Mouse (Mus musculus): ENCODE data around the gene Atcay. TPM values are rescaled to one million over a fixed set of nuclear protein-coding genes. Genes with fewer than 3 reads are reported as not detected.
"Not testable (repeated sequence)": the region's sequence is repeated elsewhere in the genome, so short reads cannot be mapped to it uniquely, and the experiment has no call there.

Gene Atcay
- polyA plus RNA-seq, 1 experiment from 2014 or later, result 0.08 TPM

GRCm38 (mm10) chr10:81238618-81239017 is 8.0 kb upstream of the Atcay start:
- H3K9me3 ChIP-seq (replicated peaks), result no peaks in the 10 kb centered on the region
- no peak overlapping the region for H3K4me3 ChIP-seq (replicated peaks)
- H3K4me2 ChIP-seq, result no peak overlapping the region
- H3K36me3 ChIP-seq, result no peaks in the 10 kb centered on the region
- H3K27me3 ChIP-seq, result peaks cover 74% of the 10 kb centered on the region
- 71% methylated on average over 2 of the region's 2 CpGs for WGBS (ENCODE audit: insufficient replicate concordance)
- ATAC-seq (ENCODE audit: low read depth), result no peak
- no peak overlapping the region for H3K27ac ChIP-seq
- no peak for DNase-seq
- H3K4me1 ChIP-seq (replicated peaks), result peaks cover 14% of the 10 kb centered on the region
- H3K9ac ChIP-seq, result no peak overlapping the region

- H3K4me3 ChIP-seq (replicated peaks), result no peak overlapping the region
- no peak for DNase-seq
- no peaks in the 10 kb centered on the region for H3K36me3 ChIP-seq
- H3K27me3 ChIP-seq, result peaks cover 66% of the 10 kb centered on the region
- H3K4me2 ChIP-seq, result no peak overlapping the region
- no peak overlapping the region for H3K9ac ChIP-seq
- peaks cover 26% of the 10 kb centered on the region for H3K4me1 ChIP-seq (replicated peaks)
- no peak overlapping the region for H3K27ac ChIP-seq
- ATAC-seq (ENCODE audit: low read depth), result no peak
- no peaks in the 10 kb centered on the region for H3K9me3 ChIP-seq (replicated peaks)
- 71% methylated on average over 12 of the region's 12 CpGs for WGBS (ENCODE audit: insufficient replicate concordance)
Measured at GRCm38 (mm10) chr10:81236471-81237268, 6.0 kb upstream of the Atcay start.

- Histone ChIP-seq H3K27me3 (peaks cover 66% of the 10 kb centered on the region), H3K4me2 (peak overlapping the region; percentile 76; the same call in 1 of the 2 replicates), H3K4me1 (replicated peaks) (peaks cover 31% of the 10 kb centered on the region), H3K27ac (no peak overlapping the region), H3K9ac (no peak overlapping the region), H3K36me3 (no peaks in the 10 kb centered on the region), H3K9me3 (replicated peaks) (no peaks in the 10 kb centered on the region), H3K4me3 (replicated peaks) (no peak overlapping the region)
- no peak for ATAC-seq (ENCODE audit: low read depth)
- 68% methylated on average over 6 of the region's 6 CpGs for WGBS (ENCODE audit: insufficient replicate concordance)
- DNase-seq, result no peak
Measured at GRCm38 (mm10) chr10:81234206-81234605, 3.6 kb upstream of the Atcay start.

- peak overlapping the region; percentile 76 for H3K4me2 ChIP-seq
- ATAC-seq (ENCODE audit: low read depth) (peak; percentile 57; the same call in 1 of the 2 replicates), DNase-seq (no peak)
- peak overlapping the region; percentile 70 for H3K4me3 ChIP-seq (replicated peaks)
- H3K36me3 ChIP-seq, result no peaks in the 10 kb centered on the region
- H3K4me1 ChIP-seq (replicated peaks), result peaks cover 31% of the 10 kb centered on the region
- peak overlapping the region; percentile 69 for H3K9ac ChIP-seq
- H3K27me3 ChIP-seq, result peaks cover 67% of the 10 kb centered on the region
- no peaks in the 10 kb centered on the region for H3K9me3 ChIP-seq (replicated peaks)
- under 1% methylated on average over 23 of the region's 28 CpGs for WGBS (ENCODE audit: insufficient replicate concordance)
- no peak overlapping the region; the same call in 1 of the 2 replicates for H3K27ac ChIP-seq
Measured at GRCm38 (mm10) chr10:81233226-81233585, 2.6 kb upstream of the Atcay start.

GRCm38 (mm10) chr10:81232580-81233225 is 2.1 kb upstream of the Atcay start, which contains the start of gene Zfr2:
Zfr2 (plus strand) TSS chr10:81233155.
- Histone ChIP-seq H3K27ac (no peak within 1 kb of the TSS; the same call in 1 of the 2 replicates), H3K27me3 (peaks cover 67% of the 10 kb centered on the region), H3K4me3 (replicated peaks) (peak within 1 kb of the TSS; percentile 70), H3K4me1 (replicated peaks) (peaks cover 28% of the 10 kb centered on the region), H3K4me2 (peak within 1 kb of the TSS; percentile 76), H3K36me3 (no peaks in the 10 kb centered on the region), H3K9ac (peak within 1 kb of the TSS; percentile 69), H3K9me3 (replicated peaks) (no peaks in the 10 kb centered on the region)
- peak; percentile 87 for DNase-seq
- 7% methylated on average over 29 of the region's 29 CpGs for WGBS (ENCODE audit: insufficient replicate concordance)
- ATAC-seq (ENCODE audit: low read depth), result peak; percentile 82

GRCm38 (mm10) chr10:81231436-81231835 is 803 bp upstream of the Atcay start:
- no peaks in the 10 kb centered on the region for H3K9me3 ChIP-seq (replicated peaks)
- H3K27me3 ChIP-seq, result peaks cover 59% of the 10 kb centered on the region
- no peaks in the 10 kb centered on the region for H3K36me3 ChIP-seq
- H3K4me1 ChIP-seq (replicated peaks), result peaks cover 26% of the 10 kb centered on the region
- 52% methylated on average over 7 of the region's 7 CpGs for WGBS (ENCODE audit: insufficient replicate concordance)
- H3K9ac ChIP-seq, result no peak overlapping the region
- H3K4me3 ChIP-seq (replicated peaks), result no peak overlapping the region
- H3K4me2 ChIP-seq, result no peak overlapping the region
- H3K27ac ChIP-seq, result no peak overlapping the region
- ATAC-seq (ENCODE audit: low read depth) (no peak), DNase-seq (no peak)

GRCm38 (mm10) chr10:81229735-81230437 is 747 bp downstream of the Atcay start:
- Histone ChIP-seq H3K9me3 (replicated peaks) (no peaks in the 10 kb centered on the region), H3K4me1 (replicated peaks) (peaks cover 26% of the 10 kb centered on the region), H3K27me3 (peaks cover 62% of the 10 kb centered on the region), H3K36me3 (no peaks in the 10 kb centered on the region), H3K4me3 (replicated peaks) (no peak overlapping the region), H3K9ac (no peak overlapping the region), H3K27ac (no peak overlapping the region), H3K4me2 (no peak overlapping the region)
- DNase-seq, result no peak
- ATAC-seq (ENCODE audit: low read depth), result no peak
- 7% methylated on average over 20 of the region's 20 CpGs for WGBS (ENCODE audit: insufficient replicate concordance)

- H3K27me3 ChIP-seq, result peaks cover 23% of the 10 kb centered on the region
- H3K36me3 ChIP-seq; ATAC-seq (ENCODE audit: low read depth); H3K9me3 ChIP-seq (replicated peaks); H3K4me2 ChIP-seq; H3K4me1 ChIP-seq (replicated peaks); H3K4me3 ChIP-seq (replicated peaks); DNase-seq; H3K9ac ChIP-seq; H3K27ac ChIP-seq: not testable (repeated sequence)
- WGBS (ENCODE audit: insufficient replicate concordance), result 49% methylated on average over 2 of the region's 2 CpGs
Measured at GRCm38 (mm10) chr10:81223731-81224130, 6.9 kb downstream of the Atcay start.

GRCm38 (mm10) chr10:81221402-81222015 is 9.1 kb downstream of the Atcay start:
- 56% methylated on average over 5 of the region's 5 CpGs for WGBS (ENCODE audit: insufficient replicate concordance)
- H3K9ac ChIP-seq, result no peak overlapping the region

GRCm38 (mm10) chr10:81217964-81218363 is 12.7 kb downstream of the Atcay start:
- Histone ChIP-seq H3K27me3 (peaks cover 14% of the 10 kb centered on the region), H3K4me3 (replicated peaks) (no peak overlapping the region), H3K9me3 (replicated peaks) (no peaks in the 10 kb centered on the region), H3K27ac (no peak overlapping the region), H3K4me2 (no peak overlapping the region), H3K36me3 (no peaks in the 10 kb centered on the region), H3K4me1 (replicated peaks) (peaks cover 4% of the 10 kb centered on the region; the same call in 1 of the 2 replicates), H3K9ac (no peak overlapping the region)
- peak; percentile 57; the same call in 1 of the 2 replicates for ATAC-seq (ENCODE audit: low read depth)
- WGBS (ENCODE audit: insufficient replicate concordance), result 18% methylated on average over 7 of the region's 7 CpGs
- peak; percentile 62 for DNase-seq

More at GRCm38 (mm10) chr10:81221402-81222015, 9.1 kb downstream of the Atcay start:
- Histone ChIP-seq H3K4me1 (replicated peaks) (peaks cover 4% of the 10 kb centered on the region; the same call in 1 of the 2 replicates), H3K4me2 (no peak overlapping the region), H3K4me3 (replicated peaks) (no peak overlapping the region), H3K27me3 (peaks cover 15% of the 10 kb centered on the region), H3K27ac (no peak overlapping the region), H3K36me3 (no peaks in the 10 kb centered on the region), H3K9me3 (replicated peaks) (no peaks in the 10 kb centered on the region)
- no peak; the same call in 1 of the 2 replicates for ATAC-seq (ENCODE audit: low read depth)
- no peak for DNase-seq

GRCm38 (mm10) chr10:81217267-81217666 is 13.4 kb downstream of the Atcay start:
- not testable (repeated sequence) for H3K4me3 ChIP-seq (replicated peaks); DNase-seq; H3K9ac ChIP-seq; H3K27ac ChIP-seq; H3K4me1 ChIP-seq (replicated peaks); H3K9me3 ChIP-seq (replicated peaks); H3K4me2 ChIP-seq; ATAC-seq (ENCODE audit: low read depth); H3K36me3 ChIP-seq
- WGBS (ENCODE audit: insufficient replicate concordance), result 10% methylated on average over 1 of the region's 1 CpGs
- H3K27me3 ChIP-seq, result peaks cover 14% of the 10 kb centered on the region

Measured in liver, embryonic 13.5 days (tissue).